Mouse (Mus musculus): ENCODE measurements around the gene Mast4. TPM values are rescaled to one million over a fixed set of nuclear protein-coding genes. Genes with fewer than 3 reads are reported as not detected.

Gene Mast4
- polyA plus RNA-seq, 1 experiment from 2014 or later, result 24.7 TPM

- Histone ChIP-seq H3K27me3 (no peaks in the 10 kb centered on the region), H3K4me3 (replicated peaks) (no peak overlapping the region), H3K9ac (no peak overlapping the region), H3K4me1 (peaks cover 16% of the 10 kb centered on the region), H3K36me3 (no peaks in the 10 kb centered on the region), H3K9me3 (replicated peaks) (no peaks in the 10 kb centered on the region), H3K4me2 (no peak overlapping the region), H3K27ac (no peak overlapping the region)
- no peak for ATAC-seq (replicated peaks; ENCODE audit: low FRiP score)
- 83% methylated on average over 7 of the region's 7 CpGs for WGBS
These were observed 517.6 kb downstream of the Mast4 start for GRCm38 (mm10) chr13:102816689-102817088.

- peaks cover 28% of the 10 kb centered on the region for H3K4me1 ChIP-seq
- H3K36me3 ChIP-seq, result no peaks in the 10 kb centered on the region
- WGBS, result 88% methylated on average over 6 of the region's 6 CpGs
- no peaks in the 10 kb centered on the region for H3K9me3 ChIP-seq (replicated peaks)
- no peak overlapping the region for H3K27ac ChIP-seq
- no peak overlapping the region for H3K4me3 ChIP-seq (replicated peaks)
- no peak overlapping the region for H3K4me2 ChIP-seq
- ATAC-seq (replicated peaks; ENCODE audit: low FRiP score), result no peak
- H3K27me3 ChIP-seq, result no peaks in the 10 kb centered on the region
- no peak overlapping the region for H3K9ac ChIP-seq
These were observed 519.1 kb downstream of the Mast4 start for GRCm38 (mm10) chr13:102815158-102815557.

- peak overlapping the region; percentile 36 for H3K4me3 ChIP-seq (replicated peaks)
- 3% methylated on average over 15 of the region's 15 CpGs for WGBS
- peaks cover 26% of the 10 kb centered on the region for H3K4me1 ChIP-seq
- H3K4me2 ChIP-seq, result peak overlapping the region; percentile 63
- no peaks in the 10 kb centered on the region for H3K36me3 ChIP-seq
- H3K9me3 ChIP-seq (replicated peaks), result no peaks in the 10 kb centered on the region
- no peak overlapping the region for H3K9ac ChIP-seq
- H3K27ac ChIP-seq, result peak overlapping the region; percentile 65
- no peaks in the 10 kb centered on the region for H3K27me3 ChIP-seq
- peak; percentile 89 for ATAC-seq (replicated peaks; ENCODE audit: low FRiP score)
These were observed 523.0 kb downstream of the Mast4 start for GRCm38 (mm10) chr13:102811129-102811832.

GRCm38 (mm10) chr13:102806652-102807051 lies 527.6 kb downstream of the Mast4 start:
- Histone ChIP-seq H3K36me3 (peaks cover 8% of the 10 kb centered on the region; the same call in 1 of the 2 replicates), H3K9ac (no peak overlapping the region), H3K27me3 (no peaks in the 10 kb centered on the region), H3K4me2 (no peak overlapping the region), H3K9me3 (replicated peaks) (no peaks in the 10 kb centered on the region), H3K27ac (no peak overlapping the region), H3K4me3 (replicated peaks) (no peak overlapping the region), H3K4me1 (peaks cover 23% of the 10 kb centered on the region)
- no peak for ATAC-seq (replicated peaks; ENCODE audit: low FRiP score)
- WGBS, result 84% methylated on average over 3 of the region's 3 CpGs

GRCm38 (mm10) chr13:102805190-102805589 lies 529.1 kb downstream of the Mast4 start:
- Histone ChIP-seq H3K36me3 (peaks cover 8% of the 10 kb centered on the region; the same call in 1 of the 2 replicates), H3K9ac (no peak overlapping the region), H3K9me3 (replicated peaks) (no peaks in the 10 kb centered on the region), H3K27ac (no peak overlapping the region), H3K27me3 (no peaks in the 10 kb centered on the region), H3K4me2 (no peak overlapping the region), H3K4me1 (peaks cover 8% of the 10 kb centered on the region), H3K4me3 (replicated peaks) (no peak overlapping the region)
- ATAC-seq (replicated peaks; ENCODE audit: low FRiP score), result no peak
- WGBS, result 65% methylated on average over 6 of the region's 6 CpGs

GRCm38 (mm10) chr13:102803206-102803605 lies 531.1 kb downstream of the Mast4 start:
- Histone ChIP-seq H3K4me1 (peaks cover 6% of the 10 kb centered on the region), H3K9me3 (replicated peaks) (no peaks in the 10 kb centered on the region), H3K27ac (no peak overlapping the region), H3K27me3 (no peaks in the 10 kb centered on the region), H3K36me3 (peaks cover 10% of the 10 kb centered on the region; the same call in 1 of the 2 replicates), H3K4me3 (replicated peaks) (no peak overlapping the region), H3K4me2 (no peak overlapping the region), H3K9ac (no peak overlapping the region)
- no peak for ATAC-seq (replicated peaks; ENCODE audit: low FRiP score)
- WGBS, result 77% methylated on average over 9 of the region's 9 CpGs

- H3K4me1 ChIP-seq, result peaks cover 6% of the 10 kb centered on the region
- H3K4me2 ChIP-seq, result no peak overlapping the region
- no peak for ATAC-seq (replicated peaks; ENCODE audit: low FRiP score)
- 88% methylated on average over 3 of the region's 3 CpGs for WGBS
- no peaks in the 10 kb centered on the region for H3K9me3 ChIP-seq (replicated peaks)
- no peak overlapping the region for H3K27ac ChIP-seq
- no peak overlapping the region for H3K9ac ChIP-seq
- H3K4me3 ChIP-seq (replicated peaks), result no peak overlapping the region
- no peaks in the 10 kb centered on the region for H3K27me3 ChIP-seq
- H3K36me3 ChIP-seq, result peaks cover 54% of the 10 kb centered on the region
These were observed 542.1 kb downstream of the Mast4 start for GRCm38 (mm10) chr13:102792157-102792556.

- Histone ChIP-seq H3K9me3 (replicated peaks) (no peaks in the 10 kb centered on the region), H3K36me3 (peaks cover 47% of the 10 kb centered on the region), H3K4me3 (replicated peaks) (no peak overlapping the region), H3K4me2 (no peak overlapping the region), H3K27ac (no peak overlapping the region), H3K27me3 (no peaks in the 10 kb centered on the region), H3K9ac (no peak overlapping the region), H3K4me1 (peaks cover 6% of the 10 kb centered on the region)
- WGBS, result 34% methylated on average over 6 of the region's 6 CpGs
- 0 out of 2 replicates have a peak, but pooled peaks have one; percentile 22 for ATAC-seq (replicated peaks; ENCODE audit: low FRiP score)
These were observed 543.6 kb downstream of the Mast4 start for GRCm38 (mm10) chr13:102790601-102791155.

GRCm38 (mm10) chr13:102786666-102787230 lies 547.5 kb downstream of the Mast4 start:
- H3K27ac ChIP-seq, result no peak overlapping the region
- H3K9ac ChIP-seq, result no peak overlapping the region
- 86% methylated on average over 10 of the region's 10 CpGs for WGBS
- ATAC-seq (replicated peaks; ENCODE audit: low FRiP score), result no peak
- no peaks in the 10 kb centered on the region for H3K9me3 ChIP-seq (replicated peaks)
- no peak overlapping the region for H3K4me2 ChIP-seq
- H3K4me3 ChIP-seq (replicated peaks), result no peak overlapping the region
- peaks cover 50% of the 10 kb centered on the region for H3K36me3 ChIP-seq
- no peaks in the 10 kb centered on the region for H3K27me3 ChIP-seq
- H3K4me1 ChIP-seq, result peaks cover 6% of the 10 kb centered on the region

GRCm38 (mm10) chr13:102783531-102784310 lies 550.6 kb downstream of the Mast4 start:
- no peak for ATAC-seq (replicated peaks; ENCODE audit: low FRiP score)

GRCm38 (mm10) chr13:102779275-102779674 lies 555.0 kb downstream of the Mast4 start:
- Histone ChIP-seq H3K27me3 (no peaks in the 10 kb centered on the region), H3K9me3 (replicated peaks) (no peaks in the 10 kb centered on the region), H3K4me1 (no peaks in the 10 kb centered on the region), H3K9ac (no peak overlapping the region), H3K27ac (no peak overlapping the region), H3K36me3 (peaks cover 55% of the 10 kb centered on the region), H3K4me2 (no peak overlapping the region), H3K4me3 (replicated peaks) (no peak overlapping the region)
- ATAC-seq (replicated peaks; ENCODE audit: low FRiP score), result no peak
- WGBS, result 91% methylated on average over 3 of the region's 3 CpGs

More at GRCm38 (mm10) chr13:102783531-102784310, 550.6 kb downstream of the Mast4 start:
- H3K4me2 ChIP-seq, result no peak overlapping the region
- no peaks in the 10 kb centered on the region for H3K4me1 ChIP-seq
- H3K27ac ChIP-seq, result no peak overlapping the region
- no peaks in the 10 kb centered on the region for H3K27me3 ChIP-seq
- H3K9me3 ChIP-seq (replicated peaks), result no peaks in the 10 kb centered on the region
- no peak overlapping the region for H3K4me3 ChIP-seq (replicated peaks)
- 85% methylated on average over 7 of the region's 7 CpGs for WGBS
- peaks cover 70% of the 10 kb centered on the region for H3K36me3 ChIP-seq
- no peak overlapping the region for H3K9ac ChIP-seq

GRCm38 (mm10) chr13:102778859-102779258 lies 555.4 kb downstream of the Mast4 start:
- Histone ChIP-seq H3K9ac (no peak overlapping the region), H3K9me3 (replicated peaks) (no peaks in the 10 kb centered on the region), H3K36me3 (peaks cover 57% of the 10 kb centered on the region), H3K27ac (no peak overlapping the region), H3K4me3 (replicated peaks) (no peak overlapping the region), H3K4me1 (no peaks in the 10 kb centered on the region), H3K4me2 (no peak overlapping the region), H3K27me3 (no peaks in the 10 kb centered on the region)
- ATAC-seq (replicated peaks; ENCODE audit: low FRiP score), result no peak
- WGBS, result 94% methylated on average over 3 of the region's 3 CpGs
